Mouse (Mus musculus): ENCODE measurements around the gene Cdk19.

GRCm38 (mm10) chr10:40393447-40394143 lies 54.2 kb downstream of the Cdk19 start:
- no peak for TF ChIP-seq CTCF (IDR thresholded peaks at IDR 0.05; ENCODE audit: low read depth, low read length)
- TF ChIP-seq GATA1 (IDR thresholded peaks at IDR 0.05; ENCODE audit: borderline replicate concordance, low read length): no peak
- TF ChIP-seq POLR2AphosphoS5 (IDR thresholded peaks at IDR 0.05; ENCODE audit: insufficient replicate concordance, low read depth, low read length): no peak
